ENCODE assay signal across 32 mouse cellular contexts in the genomic region with DNA sequence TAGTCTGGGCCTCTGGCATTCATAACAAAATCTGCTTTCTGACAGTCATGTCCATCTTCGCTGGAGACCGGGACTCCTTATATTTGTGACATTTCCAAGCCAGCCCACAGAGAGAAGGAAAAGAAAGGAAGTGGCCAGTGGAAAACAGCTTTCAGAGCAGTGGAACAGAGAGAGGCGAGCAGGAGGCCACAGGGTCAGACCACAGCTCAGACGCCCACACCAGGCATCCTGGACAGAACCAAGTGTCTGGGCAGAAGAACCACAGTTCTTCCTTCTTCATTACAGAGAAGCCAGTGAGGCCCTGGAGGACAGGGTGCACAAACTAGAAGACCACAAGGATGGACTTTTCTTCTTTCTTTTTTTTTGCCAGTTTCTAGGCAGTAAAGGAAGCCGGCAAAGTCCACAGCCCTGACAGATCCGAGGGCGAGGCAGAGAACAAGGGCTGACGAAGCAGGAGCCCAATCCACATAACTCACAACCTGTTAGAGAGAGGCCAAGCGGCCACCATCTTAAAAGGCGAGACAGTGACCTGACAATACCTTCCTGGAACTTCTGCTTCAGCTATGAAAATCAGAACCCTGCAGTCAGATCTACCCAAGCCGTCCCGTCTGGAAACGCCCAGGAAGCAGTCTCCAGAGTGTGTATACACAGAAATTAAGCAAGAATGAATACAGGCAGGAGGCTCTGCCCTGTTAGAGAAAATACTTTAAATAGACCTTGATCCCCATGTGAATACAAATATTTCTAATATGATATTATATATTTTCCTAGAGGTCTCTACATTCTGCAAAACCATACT. TPM values are rescaled to one million over a fixed set of nuclear protein-coding genes. Genes with fewer than 3 reads are reported as not detected.
DNase-seq lines count a peak whose midpoint lies in the region; ATAC-seq and TF ChIP-seq lines count a peak whose summit lies in the region.
"Had no signal": no experiment of that assay in that cellular context is flagged by ENCODE, and none has a peak within 500 bp of the region (broad histone marks: within the 10 kb centered on the region; RNA-seq: fewer than 3 reads in every experiment).

No protein-coding gene starts in this region.

- no peak for TF ChIP-seq CTCF in layer of hippocampus, adult 2 months (conservative IDR thresholded peaks at IDR 0.05)

- ATAC-seq in hindbrain, embryonic 13.5 days (ENCODE audit: low FRiP score): no peak
- ATAC-seq: forebrain, embryonic 16.5 days; midbrain, embryonic 16.5 days; Patski had no signal

- H3K4me3 ChIP-seq in layer of hippocampus, adult 2 months: no peak overlapping the region
- H3K4me3 ChIP-seq in brown adipose tissue, adult 24 weeks (ENCODE audit: insufficient read depth, low read depth, low read length): no peak overlapping the region
- H3K4me3 ChIP-seq in hindbrain, embryonic 13.5 days: no peak overlapping the region
- H3K4me3 ChIP-seq: embryonic facial prominence, embryonic 12.5 days; left cerebral cortex, adult 2 months; limb, embryonic 12.5 days; liver, embryonic 15.5 days; neural tube, embryonic 12.5 days; stomach, embryonic 15.5 days had no signal

- no peak overlapping the region for H3K4me2 ChIP-seq in hindbrain, embryonic 13.5 days
- H3K4me2 ChIP-seq: embryonic facial prominence, embryonic 12.5 days; heart, embryonic 11.5 days; hindbrain, embryonic 14.5 days; limb, embryonic 12.5 days; liver, embryonic 15.5 days; midbrain, embryonic 11.5 days; neural tube, embryonic 12.5 days; stomach, embryonic 15.5 days had no signal

- peaks cover 37% of the 10 kb centered on the region for H3K4me1 ChIP-seq in brown adipose tissue, adult 24 weeks (ENCODE audit: control insufficient read depth, insufficient read depth, insufficient read length, low read length)
- peaks cover 6% of the 10 kb centered on the region for H3K4me1 ChIP-seq in hindbrain, embryonic 13.5 days (replicated peaks)
- H3K4me1 ChIP-seq: embryonic facial prominence, embryonic 12.5 days; neural tube, embryonic 12.5 days; stomach, embryonic 15.5 days had no signal

- DNase-seq in layer of hippocampus, adult 2 months (ENCODE audit: low spot score in 2 of 2): no peak
- DNase-seq in layer of hippocampus, postnatal 36 days: no peak
- DNase-seq in lung, postnatal 14 days: peak; percentile 21
- DNase-seq in spleen, postnatal 4 days (ENCODE audit: low spot score in 2 of 2): no peak
- DNase-seq: adrenal gland, postnatal 14 days; cerebellum, adult 11-12 months; cerebellum, adult 9-11 months; embryo, embryonic 11 days; heart, postnatal 36 days; kidney, adult 18-20 months had no signal

- no peaks in the 10 kb centered on the region for H3K9me3 ChIP-seq in hindbrain, embryonic 13.5 days
- H3K9me3 ChIP-seq: embryonic facial prominence, embryonic 12.5 days; limb, embryonic 12.5 days; liver, embryonic 15.5 days; neural tube, embryonic 12.5 days; stomach, embryonic 15.5 days had no signal

- 0 out of 2 replicates have a peak overlapping the region, but pooled peaks have one; percentile 14 for H3K27ac ChIP-seq in layer of hippocampus, adult 2 months
- H3K27ac ChIP-seq in brown adipose tissue, adult 24 weeks (replicated peaks; ENCODE audit: low read depth, low read length): peak overlapping the region; percentile 84
- H3K27ac ChIP-seq in hindbrain, embryonic 13.5 days: no peak overlapping the region
- H3K27ac ChIP-seq: embryonic facial prominence, embryonic 12.5 days; hindbrain, embryonic 14.5 days; left cerebral cortex, adult 2 months; limb, embryonic 12.5 days; liver, embryonic 15.5 days; neural tube, embryonic 12.5 days; stomach, embryonic 15.5 days had no signal

- WGBS in hindbrain, embryonic 13.5 days: 84% methylated on average over 13 of the region's 13 CpGs

- no peaks in the 10 kb centered on the region for H3K27me3 ChIP-seq in hindbrain, embryonic 13.5 days
- H3K27me3 ChIP-seq: embryonic facial prominence, embryonic 12.5 days; limb, embryonic 12.5 days; liver, embryonic 15.5 days; neural tube, embryonic 12.5 days; stomach, embryonic 15.5 days had no signal

- H3K36me3 ChIP-seq in hindbrain, embryonic 13.5 days: peaks cover 29% of the 10 kb centered on the region
- H3K36me3 ChIP-seq: embryonic facial prominence, embryonic 12.5 days; G1E; limb, embryonic 12.5 days; liver, embryonic 15.5 days; stomach, embryonic 15.5 days had no signal

- no peak overlapping the region for H3K9ac ChIP-seq in hindbrain, embryonic 13.5 days
- H3K9ac ChIP-seq: embryonic facial prominence, embryonic 12.5 days; hindbrain, embryonic 14.5 days; limb, embryonic 12.5 days; liver, embryonic 15.5 days; neural tube, embryonic 12.5 days; stomach, embryonic 15.5 days had no signal

RNA-seq across cellular contexts. Expression of gene 1700019N19Rik, which starts 55.3 kb away (rescaled TPM):
- total RNA-seq in layer of hippocampus, adult 2 months (2021): under 1 TPM in 1 of 2 experiments, not detected in 1; 0.37 TPM
- total RNA-seq in layer of hippocampus, postnatal 36 days (2021): under 1 TPM; 0.37 to 0.53 TPM
- not detected in 2 replicates for polyA plus RNA-seq in brown adipose tissue, adult 24 weeks (2012; ENCODE audit: insufficient read depth, insufficient read length, missing spikeins)
- not detected in 2 replicates for polyA plus RNA-seq in hindbrain, embryonic 13.5 days (2015; fragmentation: Nextera tagmentation; extraction: Ambion mirVana)
- total RNA-seq: adrenal gland, postnatal 14 days; G1E; gastrocnemius, adult 8-10 months; heart, postnatal 36 days; left cerebral cortex, adult 2 months; liver, adult 2 months; megakaryocyte, adult 5-6 weeks had no signal
- polyA plus RNA-seq: C2C12; forebrain, embryonic 16.5 days; G1E; heart, embryonic 11.5 days; heart, embryonic 16.5 days; hindbrain, embryonic 14.5 days; kidney, embryonic 16.5 days; limb, embryonic 12.5 days; liver, adult 2 months; liver, embryonic 15.5 days; lung, embryonic 16.5 days; midbrain, embryonic 11.5 days; midbrain, embryonic 16.5 days; neural tube, embryonic 12.5 days; Patski had no signal
